Mouse (Mus musculus) liver, adult 2 months (tissue): ENCODE data around the gene Unc45a.

Experiments
- CTCF ChIP-seq: fragments of 200-500 bp; IDR thresholded peaks from 2 replicates; pipeline ENCODE4 v1.5.1; 2011; ENCODE audit warnings: low read depth, low read length, control low read depth
- POLR2A ChIP-seq: fragments of 200-500 bp; IDR thresholded peaks from 2 replicates; pipeline ENCODE4 v1.6.1; 2011; ENCODE audit warnings: low read length, control low read depth; ENCODE audit not compliant: insufficient read depth; ENCODE audit errors: extremely low read depth

GRCm38 (mm10) chr7:80376192-80376591 lies 35.4 kb upstream of the Unc45a start:
- TF ChIP-seq CTCF, result no peak
- no peak for TF ChIP-seq POLR2A
